Mouse (Mus musculus) bone marrow, adult 2 months (tissue): Measurements from ENCODE around the gene Pde5a.

Experiments
- CTCF ChIP-seq: fragments of 200-500 bp; IDR thresholded peaks from 2 replicates; pipeline ENCODE4 v1.5.1; 2011; ENCODE audit warnings: low read length, control low read depth; ENCODE audit not compliant: control insufficient read depth, insufficient read depth
- POLR2A ChIP-seq: fragments of 200-500 bp; IDR thresholded peaks from 2 replicates; pipeline ENCODE4 v1.6.1; 2011; ENCODE audit warnings: low read depth, mild to moderate bottlenecking, control low read depth, low read length, borderline replicate concordance; ENCODE audit not compliant: control insufficient read depth

- peak; percentile 43 for TF ChIP-seq CTCF
- TF ChIP-seq POLR2A, result no peak
Observed at GRCm38 (mm10) chr3:122903746-122904433, 175.1 kb downstream of the Pde5a start.
